Mouse (Mus musculus) gastrocnemius, adult 8-10 months (tissue): ENCODE measurements around the gene Rbbp8nl. TPM values are rescaled to one million over a fixed set of nuclear protein-coding genes. Genes with fewer than 3 reads are reported as not detected.
A peak's percentile ranks its signal among the peaks of the same experiment; 100 is the strongest.

Experiments used
- DNase-seq, 2 experiments: peaks; one replicate each; pipeline ENCODE4 v3.0.0; 2022; ENCODE audit warnings: low spot score in 2 of 2
- total RNA-seq, 4 experiments: library from RNA; stranded (reverse); gene quantifications; 2 replicates each; pipeline ENCODE4 v1.2.4; 2022

Rbbp8nl gene
- total RNA-seq, 4 experiments from 2014 or later: not detected

GRCm38 (mm10) chr2:180257963-180258865, 31.5 kb downstream of the Rbbp8nl start:
- no peak for DNase-seq

- peak; percentile 96 to 98 for DNase-seq
These were observed 32.6 kb downstream of the Rbbp8nl start, which contains the start of gene Rps21 for GRCm38 (mm10) chr2:180257001-180257521. Gene Rps21, plus strand, starts transcription at chr2:180257377.

GRCm38 (mm10) chr2:180256296-180257000, 33.2 kb downstream of the Rbbp8nl start:
- no peak for DNase-seq

- DNase-seq: no peak
These were observed 34.0 kb downstream of the Rbbp8nl start for GRCm38 (mm10) chr2:180255701-180256100.

GRCm38 (mm10) chr2:180254436-180255209, 35.1 kb downstream of the Rbbp8nl start:
- no peak for DNase-seq

- no peak for DNase-seq
These were observed 37.8 kb downstream of the Rbbp8nl start for GRCm38 (mm10) chr2:180251838-180252237.

GRCm38 (mm10) chr2:180250930-180251611, 38.6 kb downstream of the Rbbp8nl start:
- peak in 1 of 2 experiments; percentile 38 for DNase-seq

- DNase-seq: no peak
These were observed 40.6 kb downstream of the Rbbp8nl start for GRCm38 (mm10) chr2:180248947-180249660.

GRCm38 (mm10) chr2:180247916-180248315, 41.8 kb downstream of the Rbbp8nl start:
- no peak for DNase-seq

- DNase-seq: no peak
These were observed 46.6 kb downstream of the Rbbp8nl start for GRCm38 (mm10) chr2:180243108-180243507.

- no peak for DNase-seq
These were observed 51.1 kb downstream of the Rbbp8nl start for GRCm38 (mm10) chr2:180238591-180238990.

- no peak for DNase-seq
These were observed 51.9 kb downstream of the Rbbp8nl start for GRCm38 (mm10) chr2:180237601-180238345.

GRCm38 (mm10) chr2:180236930-180237329, 52.7 kb downstream of the Rbbp8nl start:
- no peak for DNase-seq

- no peak for DNase-seq
These were observed 53.2 kb downstream of the Rbbp8nl start for GRCm38 (mm10) chr2:180236500-180236899.

GRCm38 (mm10) chr2:180235788-180236187, 53.9 kb downstream of the Rbbp8nl start:
- no peak for DNase-seq

GRCm38 (mm10) chr2:180234980-180235379, 54.7 kb downstream of the Rbbp8nl start:
- DNase-seq: no peak

- DNase-seq: no peak
These were observed 55.3 kb downstream of the Rbbp8nl start for GRCm38 (mm10) chr2:180234353-180234752.

- DNase-seq: no peak
These were observed 56.4 kb downstream of the Rbbp8nl start for GRCm38 (mm10) chr2:180233101-180233904.
